Comparison of ENCODE assay signal across 28 mouse cellular contexts in the genomic region with DNA sequence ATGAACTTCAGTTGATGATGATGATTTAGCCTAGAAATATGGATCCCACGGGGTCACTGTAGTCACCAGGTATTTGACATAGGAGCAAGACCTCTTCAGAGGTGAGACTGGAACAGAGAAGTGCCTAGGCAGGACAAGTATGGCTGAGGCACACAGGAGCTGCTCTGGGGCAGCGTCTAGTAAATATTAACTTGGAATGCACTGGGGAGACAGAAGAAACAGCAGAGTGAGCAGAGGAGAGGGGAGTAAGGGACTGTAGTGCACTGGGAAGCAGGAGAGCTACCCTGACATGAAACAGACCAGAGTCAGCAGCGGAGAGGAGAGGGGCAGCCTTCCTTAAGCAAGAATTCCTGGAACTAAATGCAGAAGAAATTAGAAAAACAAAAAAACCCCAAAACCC. TPM values are rescaled to one million over a fixed set of nuclear protein-coding genes. Genes with fewer than 3 reads are reported as not detected.
DNase-seq lines count a peak whose midpoint lies in the region; ATAC-seq lines count a peak whose summit lies in the region.
"Had no signal": no experiment of that assay in that cellular context is flagged by ENCODE, and none has a peak within 500 bp of the region (broad histone marks: within the 10 kb centered on the region; RNA-seq: fewer than 3 reads in every experiment).

No protein-coding gene starts in this region.

- no peak overlapping the region for H3K4me3 ChIP-seq in kidney, embryonic 16.5 days (ENCODE audit: low read length)
- H3K4me3 ChIP-seq: embryonic facial prominence, embryonic 10.5 days; embryonic facial prominence, embryonic 13.5 days; erythroblast, embryonic 14.5 days; forebrain, embryonic 12.5 days; forebrain, embryonic 15.5 days; heart, embryonic 10.5 days; heart, embryonic 13.5 days had no signal

- no peak overlapping the region for H3K4me2 ChIP-seq in kidney, embryonic 16.5 days (replicated peaks; ENCODE audit: low read depth, low read length)
- H3K4me2 ChIP-seq: embryonic facial prominence, embryonic 13.5 days; forebrain, embryonic 12.5 days; forebrain, embryonic 15.5 days; heart, embryonic 13.5 days; hindbrain, embryonic 14.5 days had no signal

- H3K4me1 ChIP-seq in kidney, embryonic 16.5 days (ENCODE audit: insufficient read depth, low read length), result no peaks in the 10 kb centered on the region
- H3K4me1 ChIP-seq: embryonic facial prominence, embryonic 10.5 days; embryonic facial prominence, embryonic 13.5 days; forebrain, embryonic 12.5 days; forebrain, embryonic 15.5 days; heart, embryonic 10.5 days; heart, embryonic 13.5 days had no signal

- peak; percentile 77; the same call in 1 of the 2 replicates for ATAC-seq in kidney, embryonic 16.5 days (ENCODE audit: low FRiP score, low TSS enrichment)
- ATAC-seq: activated CD4-positive, CD25-positive, alpha-beta regulatory T cell, adult 4 months; forebrain, embryonic 15.5 days had no signal

- H3K9ac ChIP-seq in kidney, embryonic 16.5 days (replicated peaks; ENCODE audit: low read length), result no peak overlapping the region
- H3K9ac ChIP-seq: embryonic facial prominence, embryonic 13.5 days; forebrain, embryonic 12.5 days; forebrain, embryonic 15.5 days; heart, embryonic 13.5 days; hindbrain, embryonic 14.5 days had no signal

- no peak overlapping the region for H3K27ac ChIP-seq in kidney, embryonic 16.5 days (ENCODE audit: low read length)
- H3K27ac ChIP-seq: embryonic facial prominence, embryonic 10.5 days; embryonic facial prominence, embryonic 13.5 days; forebrain, embryonic 12.5 days; forebrain, embryonic 15.5 days; heart, embryonic 10.5 days; heart, embryonic 13.5 days; hindbrain, embryonic 14.5 days had no signal

- H3K36me3 ChIP-seq in kidney, embryonic 16.5 days (ENCODE audit: insufficient read depth, low read length), result peaks cover 73% of the 10 kb centered on the region

- 88% methylated on average over 3 of the region's 3 CpGs for WGBS in kidney, embryonic 16.5 days

- DNase-seq in heart, adult 11 months, result peak; percentile 55
- no peak for DNase-seq in heart, adult 9 months (ENCODE audit: low spot score in 2 of 2)
- peak; percentile 21 for DNase-seq in kidney, adult 8-10 months
- no peak for DNase-seq in kidney, postnatal 10 days
- no peak for DNase-seq in kidney, adult 18-20 months
- peak; percentile 26 for DNase-seq in kidney, postnatal 14 days
- no peak for DNase-seq in frontal cortex, postnatal 36 days (ENCODE audit: low spot score in 2 of 2)
- DNase-seq: adrenal gland, adult 8-10 months; adrenal gland, postnatal 25 days; cerebellum, adult 11-12 months; cerebellum, adult 8-10 months; cerebellum, postnatal 10 days; cerebellum, postnatal 36 days; embryo, embryonic 11 days; gastrocnemius, postnatal 14 days; heart, adult 18-20 months; heart, postnatal 14 days; heart, postnatal 4 days had no signal

- H3K27me3 ChIP-seq in kidney, embryonic 16.5 days (ENCODE audit: insufficient read depth, low read length), result no peaks in the 10 kb centered on the region
- H3K27me3 ChIP-seq: embryonic facial prominence, embryonic 13.5 days; forebrain, embryonic 12.5 days; forebrain, embryonic 15.5 days; heart, embryonic 13.5 days had no signal

- no peaks in the 10 kb centered on the region for H3K9me3 ChIP-seq in kidney, embryonic 16.5 days (ENCODE audit: low read length)
- H3K9me3 ChIP-seq: embryonic facial prominence, embryonic 10.5 days; embryonic facial prominence, embryonic 13.5 days; forebrain, embryonic 12.5 days; forebrain, embryonic 15.5 days; heart, embryonic 10.5 days; heart, embryonic 13.5 days had no signal

RNA-seq across cellular contexts. Expression of a gene that starts 27.8 kb away (rescaled TPM):
- 19.8 and 19.9 TPM in 2 replicates for polyA plus RNA-seq in kidney, embryonic 16.5 days (2015; fragmentation: Nextera tagmentation; extraction: Ambion mirVana)

Comparison
In these comparisons a context has a peak if more than half of its experiments do, and no peak if none do; other contexts are left out.
1. DNase-seq: peak in heart, adult 11 months (single experiment), kidney, adult 8-10 months (2 of 2) and kidney, postnatal 14 days (single experiment); none in heart, adult 9 months (0 of 2), kidney, postnatal 10 days (single experiment), kidney, adult 18-20 months (single experiment) and frontal cortex, postnatal 36 days (0 of 2).